Mouse (Mus musculus) forebrain, embryonic 15.5 days (tissue): ENCODE measurements at regions not wholly inside any gene's neighbourhood (a gene's known extent, or its start where the extent isn't known, plus 50 kb on each side); places are given as distances from the start of the nearest gene placed in this dataset.
"Not testable (repeated sequence)": the region's sequence is repeated elsewhere in the genome, so short reads cannot be mapped to it uniquely, and the experiment has no call there.

ENCODE experiments used
- ATAC-seq: fragments of 200-750 bp; cut with Nextera tagmentation; replicated peaks from 2 replicates; pipeline ENCODE4 v1.8.0; 2017; ENCODE audit warnings: mild to moderate bottlenecking, moderate TSS enrichment, moderate library complexity
- H3K27ac ChIP-seq: fragments of 300-500 bp; sonication (generic); replicated peaks from 2 replicates; pipeline ENCODE4 v1.5.1; 2015; ENCODE audit warnings: mild to moderate bottlenecking, inconsistent platforms
- H3K27me3 ChIP-seq: fragments of 300-500 bp; sonication (generic); 2 replicates; pipeline ENCODE4 v1.6.1; 2015; ENCODE audit warnings: inconsistent platforms
- H3K36me3 ChIP-seq: fragments of 300-500 bp; sonication (generic); 2 replicates; pipeline ENCODE4 v1.6.1; 2015; ENCODE audit warnings: mild to moderate bottlenecking, inconsistent platforms
- H3K4me1 ChIP-seq: fragments of 300-500 bp; sonication (generic); 2 replicates; pipeline ENCODE4 v1.6.1; 2015; ENCODE audit warnings: inconsistent platforms
- H3K4me2 ChIP-seq: fragments of 300-500 bp; sonication (generic); replicated peaks from 2 replicates; pipeline ENCODE4 v1.6.1; 2015; ENCODE audit warnings: mild to moderate bottlenecking, inconsistent platforms
- H3K4me3 ChIP-seq: fragments of 300-500 bp; sonication (generic); 2 replicates; pipeline ENCODE4 v1.5.1; 2015; ENCODE audit warnings: mild to moderate bottlenecking, inconsistent platforms
- H3K9ac ChIP-seq: fragments of 300-500 bp; sonication (generic); replicated peaks from 2 replicates; pipeline ENCODE4 v1.6.1; 2015; ENCODE audit warnings: mild to moderate bottlenecking, inconsistent platforms
- H3K9me3 ChIP-seq: fragments of 300-500 bp; sonication (generic); 2 replicates; pipeline ENCODE4 v1.6.1; 2016; ENCODE audit warnings: inconsistent platforms
- WGBS: fragments of 180-500 bp; shearing (Covaris S2); methylation state at CpG from one replicate; pipeline ENCODE4 v1.1.7; 2015; ENCODE audit warnings: mixed read lengths; 5-methylcytosine and 5-hydroxymethylcytosine counted together

- Histone ChIP-seq H3K27ac (no peak overlapping the region), H3K9ac (no peak overlapping the region), H3K4me2 (no peak overlapping the region), H3K36me3 (no peaks in the 10 kb centered on the region), H3K4me1 (no peaks in the 10 kb centered on the region), H3K27me3 (no peaks in the 10 kb centered on the region), H3K4me3 (no peak overlapping the region), H3K9me3 (no peaks in the 10 kb centered on the region)
- ATAC-seq: no peak
- WGBS: 82% methylated on average over 5 of the region's 5 CpGs
Observed at GRCm38 (mm10) chrX:94785983-94786382, 61.6 kb downstream of the Zxdb start.

- no peak overlapping the region for H3K9ac ChIP-seq
- 80% methylated on average over 3 of the region's 3 CpGs for WGBS
- H3K4me3 ChIP-seq: no peak overlapping the region
Observed at GRCm38 (mm10) chrX:94788331-94788920, 64.1 kb downstream of the Zxdb start.

GRCm38 (mm10) chrX:94796845-94797244 is 72.5 kb downstream of the Zxdb start:
- H3K27me3 ChIP-seq, H3K4me2 ChIP-seq, H3K4me3 ChIP-seq, H3K4me1 ChIP-seq, H3K36me3 ChIP-seq, H3K27ac ChIP-seq, H3K9me3 ChIP-seq, H3K9ac ChIP-seq: not testable (repeated sequence)
- no CpG with 5 or more reads among the region's 37 CpGs for WGBS
- peak; percentile 42 for ATAC-seq

More at GRCm38 (mm10) chrX:94788331-94788920, 64.1 kb downstream of the Zxdb start:
- no peak overlapping the region for H3K27ac ChIP-seq
- no peak overlapping the region for H3K4me2 ChIP-seq
- no peaks in the 10 kb centered on the region for H3K9me3 ChIP-seq
- no peaks in the 10 kb centered on the region for H3K36me3 ChIP-seq
- ATAC-seq: no peak
- H3K4me1 ChIP-seq: no peaks in the 10 kb centered on the region
- H3K27me3 ChIP-seq: no peaks in the 10 kb centered on the region

GRCm38 (mm10) chrX:94797348-94798182 is 73.2 kb downstream of the Zxdb start:
- peak; percentile 84 for ATAC-seq
- H3K9ac ChIP-seq: not testable (repeated sequence)

GRCm38 (mm10) chrX:94798183-94798619 is 73.8 kb downstream of the Zxdb start:
- WGBS: no CpG with 5 or more reads among the region's 22 CpGs
- H3K4me2 ChIP-seq, H3K9me3 ChIP-seq, H3K27me3 ChIP-seq, H3K4me3 ChIP-seq, H3K27ac ChIP-seq, H3K9ac ChIP-seq, H3K36me3 ChIP-seq, H3K4me1 ChIP-seq: not testable (repeated sequence)
- peak; percentile 77 for ATAC-seq

More at GRCm38 (mm10) chrX:94797348-94798182, 73.2 kb downstream of the Zxdb start:
- not testable (repeated sequence) for H3K4me1 ChIP-seq, H3K36me3 ChIP-seq, H3K9me3 ChIP-seq, H3K4me2 ChIP-seq, H3K27ac ChIP-seq, H3K4me3 ChIP-seq, H3K27me3 ChIP-seq
- WGBS: no CpG with 5 or more reads among the region's 131 CpGs

GRCm38 (mm10) chrX:94812760-94813159 is 88.4 kb downstream of the Zxdb start:
- not testable (repeated sequence) for H3K9me3 ChIP-seq, H3K36me3 ChIP-seq, H3K4me3 ChIP-seq, H3K4me2 ChIP-seq, H3K9ac ChIP-seq, H3K27ac ChIP-seq, H3K4me1 ChIP-seq, H3K27me3 ChIP-seq, ATAC-seq
- no CpG with 5 or more reads among the region's 3 CpGs for WGBS

- not testable (repeated sequence) for H3K4me2 ChIP-seq, H3K27me3 ChIP-seq, H3K27ac ChIP-seq, H3K9me3 ChIP-seq, H3K4me1 ChIP-seq, H3K4me3 ChIP-seq, ATAC-seq, H3K36me3 ChIP-seq, H3K9ac ChIP-seq
- 97% methylated on average over 6 of the region's 6 CpGs for WGBS
Observed at GRCm38 (mm10) chrX:94827524-94827923, 103.2 kb downstream of the Zxdb start.

- 22% methylated on average over 2 of the region's 2 CpGs for WGBS
- not testable (repeated sequence) for H3K36me3 ChIP-seq, H3K9ac ChIP-seq, H3K4me2 ChIP-seq, H3K4me1 ChIP-seq, H3K27ac ChIP-seq, H3K27me3 ChIP-seq, H3K9me3 ChIP-seq, H3K4me3 ChIP-seq
- ATAC-seq: peak; percentile 95
Observed at GRCm38 (mm10) chrX:94844110-94844779, 119.9 kb downstream of the Zxdb start.

GRCm38 (mm10) chrX:94849549-94849948 is 125.2 kb downstream of the Zxdb start:
- not testable (repeated sequence) for H3K36me3 ChIP-seq, H3K4me1 ChIP-seq, H3K9ac ChIP-seq, H3K27ac ChIP-seq, H3K4me2 ChIP-seq, H3K4me3 ChIP-seq, H3K9me3 ChIP-seq, ATAC-seq, H3K27me3 ChIP-seq
- WGBS: 89% methylated on average over 1 of the region's 3 CpGs

GRCm38 (mm10) chrX:94857501-94857900 is 133.1 kb downstream of the Zxdb start:
- H3K4me1 ChIP-seq: no peaks in the 10 kb centered on the region
- 67% methylated on average over 1 of the region's 1 CpGs for WGBS
- H3K4me2 ChIP-seq: no peak overlapping the region
- H3K9me3 ChIP-seq: no peaks in the 10 kb centered on the region
- no peak overlapping the region for H3K4me3 ChIP-seq
- H3K36me3 ChIP-seq: no peaks in the 10 kb centered on the region
- no peak for ATAC-seq
- no peaks in the 10 kb centered on the region for H3K27me3 ChIP-seq
- H3K27ac ChIP-seq: no peak overlapping the region
- no peak overlapping the region for H3K9ac ChIP-seq

GRCm38 (mm10) chrX:94857954-94858353 is 133.6 kb downstream of the Zxdb start:
- no peak overlapping the region for H3K4me3 ChIP-seq
- no peak for ATAC-seq
- H3K4me2 ChIP-seq: no peak overlapping the region
- H3K9me3 ChIP-seq: no peaks in the 10 kb centered on the region
- no peaks in the 10 kb centered on the region for H3K4me1 ChIP-seq
- no peaks in the 10 kb centered on the region for H3K36me3 ChIP-seq
- no peak overlapping the region for H3K27ac ChIP-seq
- H3K9ac ChIP-seq: no peak overlapping the region
- no peaks in the 10 kb centered on the region for H3K27me3 ChIP-seq
- WGBS: 63% methylated on average over 4 of the region's 4 CpGs

GRCm38 (mm10) chrX:94863123-94863522 is 138.8 kb downstream of the Zxdb start:
- no peaks in the 10 kb centered on the region for H3K36me3 ChIP-seq
- H3K4me2 ChIP-seq: no peak overlapping the region
- no peaks in the 10 kb centered on the region for H3K9me3 ChIP-seq
- H3K4me3 ChIP-seq: no peak overlapping the region
- WGBS: 64% methylated on average over 1 of the region's 1 CpGs
- H3K9ac ChIP-seq: no peak overlapping the region
- H3K27me3 ChIP-seq: no peaks in the 10 kb centered on the region
- ATAC-seq: no peak
- H3K27ac ChIP-seq: no peak overlapping the region
- H3K4me1 ChIP-seq: no peaks in the 10 kb centered on the region
